Mouse (Mus musculus): ENCODE data around the gene Elovl3.

GRCm38 (mm10) chr19:46135789-46136638 lies 4.3 kb downstream of the Elovl3 start:
- no peak for TF ChIP-seq GATA1 (IDR thresholded peaks at IDR 0.05; ENCODE audit: borderline replicate concordance, low read length)
- no peak for TF ChIP-seq FLI1 (IDR thresholded peaks at IDR 0.05; ENCODE audit: low read length)

Measured in megakaryocyte, embryonic 14.5 days (primary cell).